Mouse (Mus musculus): ENCODE results near the gene Atp6v0b. TPM values are rescaled to one million over a fixed set of nuclear protein-coding genes. Genes with fewer than 3 reads are reported as not detected.
A peak's percentile ranks its signal among the peaks of the same experiment; 100 is the strongest.

The Atp6v0b gene
- polyA plus RNA-seq (2012; rRNA removed) = 262 and 310 TPM in 2 replicates
- polyA plus RNA-seq (2014; fragmentation: Nextera tagmentation; extraction: Ambion mirVana) = 216 and 224 TPM in 2 replicates

DNA sequence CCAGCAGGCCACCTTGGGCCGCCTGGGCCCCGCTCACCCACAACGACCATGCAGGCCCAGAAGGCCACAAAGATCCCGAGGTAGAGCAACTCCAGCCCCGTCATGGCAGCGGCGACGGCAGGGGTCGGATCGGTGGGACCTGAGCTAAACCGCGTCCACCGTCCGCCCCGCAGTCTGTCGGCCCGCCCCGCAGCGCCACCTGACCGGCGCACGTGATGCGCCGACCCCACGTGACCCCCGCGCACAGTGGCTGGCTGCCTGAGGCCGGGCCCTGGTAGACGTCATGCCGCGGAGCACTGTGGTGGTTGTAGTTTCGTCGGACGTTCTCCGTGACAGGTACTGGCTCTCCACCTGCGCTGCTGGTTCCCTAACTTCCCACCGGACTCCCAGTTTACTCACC is at the start of gene Atp6v0b:
Atp6v0b (minus strand) TSS at position 201 of the 400 bp plus-strand sequence.
- peaks cover 33% of the 10 kb centered on the region for H3K36me3 ChIP-seq (ENCODE audit: control insufficient read depth, insufficient read depth, low read length)
- DNase-seq (ENCODE audit: low spot score) (peak; percentile 89), ATAC-seq (ENCODE audit: low FRiP score, low read depth) (peak; percentile 91)
- peak within 1 kb of the TSS; percentile 93 for H3K4me2 ChIP-seq (replicated peaks; ENCODE audit: low read depth, low read length, severe bottlenecking)
- peak within 1 kb of the TSS; percentile 94 for H3K4me3 ChIP-seq (replicated peaks; ENCODE audit: low read length)
- WGBS = 1% methylated on average over 35 of the region's 37 CpGs
- H3K4me1 ChIP-seq (ENCODE audit: control insufficient read depth, insufficient read depth, low read length) = peaks cover 19% of the 10 kb centered on the region
- H3K9me3 ChIP-seq (ENCODE audit: control insufficient read depth, low read length) = no peaks in the 10 kb centered on the region
- H3K9ac ChIP-seq (ENCODE audit: low read depth, low read length, severe bottlenecking) = peak within 1 kb of the TSS; percentile 67
- H3K27ac ChIP-seq (replicated peaks; ENCODE audit: low read depth, low read length) = no peak within 1 kb of the TSS
- H3K27me3 ChIP-seq (ENCODE audit: control insufficient read depth, insufficient read depth, low read length) = no peaks in the 10 kb centered on the region
- 0 out of 2 replicates have a peak, but pooled peaks have one; percentile 17 for TF ChIP-seq POLR2A (IDR thresholded peaks at IDR 0.05; ENCODE audit: borderline replicate concordance, extremely low read depth, insufficient read depth, insufficient read length)

GRCm38 (mm10) chr4:117934081-117934480 is 46.9 kb upstream of the Atp6v0b start:
- no peak overlapping the region for H3K27ac ChIP-seq (replicated peaks; ENCODE audit: low read depth, low read length)
- peaks cover 19% of the 10 kb centered on the region for H3K36me3 ChIP-seq (ENCODE audit: control insufficient read depth, insufficient read depth, low read length)
- ATAC-seq (ENCODE audit: low FRiP score, low read depth) = no peak
- WGBS = 89% methylated on average over 4 of the region's 4 CpGs
- H3K9ac ChIP-seq (ENCODE audit: low read depth, low read length, severe bottlenecking) = no peak overlapping the region
- no peak for TF ChIP-seq POLR2A (IDR thresholded peaks at IDR 0.05; ENCODE audit: borderline replicate concordance, extremely low read depth, insufficient read depth, insufficient read length)
- no peak for DNase-seq (ENCODE audit: low spot score)
- H3K27me3 ChIP-seq (ENCODE audit: control insufficient read depth, insufficient read depth, low read length) = no peaks in the 10 kb centered on the region
- no peaks in the 10 kb centered on the region for H3K9me3 ChIP-seq (ENCODE audit: control insufficient read depth, low read length)
- H3K4me1 ChIP-seq (ENCODE audit: control insufficient read depth, insufficient read depth, low read length) = 0 out of 2 replicates have a peak, but pooled peaks cover 1% of the 10 kb centered on the region
- H3K4me3 ChIP-seq (replicated peaks; ENCODE audit: low read length) = no peak overlapping the region
- H3K4me2 ChIP-seq (replicated peaks; ENCODE audit: low read depth, low read length, severe bottlenecking) = no peak overlapping the region

DNA sequence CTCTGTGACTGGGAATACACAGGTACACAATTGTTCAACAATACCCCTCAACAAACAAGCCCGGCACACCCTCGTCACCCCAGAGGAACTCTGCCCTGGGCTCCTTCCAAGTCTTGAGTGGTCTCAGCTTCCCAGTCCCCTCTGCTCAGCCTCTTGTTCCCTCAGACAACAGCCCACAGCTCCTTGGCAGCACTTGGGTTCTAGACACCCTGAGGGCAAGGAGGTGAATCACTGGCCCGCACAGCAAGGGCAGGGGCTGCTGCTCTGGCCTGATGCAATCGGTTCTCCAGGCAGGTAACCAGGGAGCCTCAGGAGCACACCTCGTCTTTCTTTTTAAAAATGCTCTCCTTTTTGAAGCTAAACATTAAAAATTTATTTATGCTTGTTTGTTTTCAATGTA is 46.1 kb upstream of the Atp6v0b start:
- Histone ChIP-seq H3K4me1 (ENCODE audit: control insufficient read depth, insufficient read depth, low read length) (peaks cover 8% of the 10 kb centered on the region; the same call in 1 of the 2 replicates), H3K9me3 (ENCODE audit: control insufficient read depth, low read length) (no peaks in the 10 kb centered on the region), H3K4me2 (replicated peaks; ENCODE audit: low read depth, low read length, severe bottlenecking) (no peak overlapping the region), H3K27me3 (ENCODE audit: control insufficient read depth, insufficient read depth, low read length) (no peaks in the 10 kb centered on the region), H3K27ac (replicated peaks; ENCODE audit: low read depth, low read length) (no peak overlapping the region), H3K4me3 (replicated peaks; ENCODE audit: low read length) (no peak overlapping the region), H3K36me3 (ENCODE audit: control insufficient read depth, insufficient read depth, low read length) (peaks cover 17% of the 10 kb centered on the region), H3K9ac (ENCODE audit: low read depth, low read length, severe bottlenecking) (no peak overlapping the region)
- 85% methylated on average over 5 of the region's 5 CpGs for WGBS
- no peak for TF ChIP-seq POLR2A (IDR thresholded peaks at IDR 0.05; ENCODE audit: borderline replicate concordance, extremely low read depth, insufficient read depth, insufficient read length)
- ATAC-seq (ENCODE audit: low FRiP score, low read depth) (no peak), DNase-seq (ENCODE audit: low spot score) (no peak)

GRCm38 (mm10) chr4:117929391-117929881 is 42.3 kb upstream of the Atp6v0b start, which contains the start of gene Artn:
TSS of gene Artn (minus strand) at chr4:117929763.
- H3K4me3 ChIP-seq (replicated peaks; ENCODE audit: low read length) = peak within 1 kb of the TSS; percentile 46
- TF ChIP-seq POLR2A (IDR thresholded peaks at IDR 0.05; ENCODE audit: borderline replicate concordance, extremely low read depth, insufficient read depth, insufficient read length) = no peak
- peaks cover 9% of the 10 kb centered on the region for H3K36me3 ChIP-seq (ENCODE audit: control insufficient read depth, insufficient read depth, low read length)
- H3K27me3 ChIP-seq (ENCODE audit: control insufficient read depth, insufficient read depth, low read length) = peaks cover 26% of the 10 kb centered on the region
- H3K27ac ChIP-seq (replicated peaks; ENCODE audit: low read depth, low read length) = peak within 1 kb of the TSS; percentile 55
- peaks cover 24% of the 10 kb centered on the region for H3K4me1 ChIP-seq (ENCODE audit: control insufficient read depth, insufficient read depth, low read length)
- DNase-seq (ENCODE audit: low spot score) (no peak), ATAC-seq (ENCODE audit: low FRiP score, low read depth) (peak; percentile 34; the same call in 1 of the 2 replicates)
- peak within 1 kb of the TSS; percentile 89 for H3K4me2 ChIP-seq (replicated peaks; ENCODE audit: low read depth, low read length, severe bottlenecking)
- H3K9ac ChIP-seq (ENCODE audit: low read depth, low read length, severe bottlenecking) = peak within 1 kb of the TSS; percentile 55
- no peaks in the 10 kb centered on the region for H3K9me3 ChIP-seq (ENCODE audit: control insufficient read depth, low read length)
- under 1% methylated on average over 31 of the region's 33 CpGs for WGBS

DNA sequence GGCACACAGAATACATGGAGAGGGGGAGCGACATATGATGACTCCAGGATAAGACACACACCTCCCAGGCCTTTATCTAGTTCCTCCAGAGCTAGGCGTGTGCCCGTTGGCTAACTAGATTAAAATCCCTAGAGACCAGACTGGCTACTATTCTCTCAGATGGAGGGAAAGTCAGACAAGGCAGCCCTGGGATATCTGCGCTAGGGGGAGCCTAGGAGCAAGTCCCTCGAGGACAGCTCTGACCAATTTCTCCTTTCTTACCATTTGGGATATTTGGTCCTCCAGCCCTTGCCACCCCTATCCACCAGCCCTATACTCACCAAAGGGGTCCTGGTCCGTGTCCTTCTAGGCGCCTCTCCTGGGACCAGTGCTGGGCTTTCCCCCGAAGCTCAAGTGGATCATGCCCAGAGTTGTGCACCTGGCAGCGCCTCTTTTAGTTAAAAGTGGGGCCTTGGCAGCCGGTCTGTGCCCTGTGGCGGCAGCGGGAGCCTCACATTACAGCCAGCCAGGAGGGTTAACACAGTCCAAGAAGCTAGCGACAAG is 41.6 kb upstream of the Atp6v0b start:
- peak overlapping the region; percentile 55 for H3K9ac ChIP-seq (ENCODE audit: low read depth, low read length, severe bottlenecking)
- peaks cover 24% of the 10 kb centered on the region for H3K4me1 ChIP-seq (ENCODE audit: control insufficient read depth, insufficient read depth, low read length)
- TF ChIP-seq POLR2A (IDR thresholded peaks at IDR 0.05; ENCODE audit: borderline replicate concordance, extremely low read depth, insufficient read depth, insufficient read length) = no peak
- DNase-seq (ENCODE audit: low spot score) (peak; percentile 43), ATAC-seq (ENCODE audit: low FRiP score, low read depth) (no peak)
- H3K4me3 ChIP-seq (replicated peaks; ENCODE audit: low read length) = peak overlapping the region; percentile 46
- 2% methylated on average over 13 of the region's 13 CpGs for WGBS
- peaks cover 26% of the 10 kb centered on the region for H3K27me3 ChIP-seq (ENCODE audit: control insufficient read depth, insufficient read depth, low read length)
- peak overlapping the region; percentile 89 for H3K4me2 ChIP-seq (replicated peaks; ENCODE audit: low read depth, low read length, severe bottlenecking)
- H3K27ac ChIP-seq (replicated peaks; ENCODE audit: low read depth, low read length) = peak overlapping the region; percentile 55
- H3K36me3 ChIP-seq (ENCODE audit: control insufficient read depth, insufficient read depth, low read length) = peaks cover 9% of the 10 kb centered on the region
- no peaks in the 10 kb centered on the region for H3K9me3 ChIP-seq (ENCODE audit: control insufficient read depth, low read length)

All from limb, embryonic 14.5 days (tissue).